Mouse (Mus musculus) liver, embryonic 16.5 days (tissue): ENCODE data around the gene Itgad. TPM values are rescaled to one million over a fixed set of nuclear protein-coding genes. Genes with fewer than 3 reads are reported as not detected.

Source experiments
- ATAC-seq: fragments of 200-750 bp; cut with Nextera tagmentation; 2 replicates; pipeline ENCODE4 v1.8.0; 2017; ENCODE audit warnings: low read depth, mild to moderate bottlenecking, moderate number of reproducible peaks, moderate library complexity
- H3K27ac ChIP-seq: fragments of 300-500 bp; sonication (generic); 2 replicates; pipeline ENCODE4 v1.5.1; 2014; ENCODE audit warnings: mild to moderate bottlenecking, low read length
- H3K27me3 ChIP-seq: fragments of 300-500 bp; sonication (generic); 2 replicates; pipeline ENCODE4 v1.6.1; 2014; ENCODE audit warnings: low read depth, low read length, mixed read lengths; ENCODE audit not compliant: control insufficient read depth, insufficient read depth
- H3K36me3 ChIP-seq: fragments of 300-500 bp; sonication (generic); 2 replicates; pipeline ENCODE4 v1.6.1; 2014; ENCODE audit warnings: mild to moderate bottlenecking; ENCODE audit not compliant: control insufficient read depth, insufficient read depth
- H3K4me1 ChIP-seq: fragments of 300-500 bp; sonication (generic); 2 replicates; pipeline ENCODE4 v1.6.1; 2014; ENCODE audit warnings: low read depth, low read length, mixed read lengths; ENCODE audit not compliant: control insufficient read depth
- H3K4me2 ChIP-seq: fragments of 300-500 bp; sonication (generic); 2 replicates; pipeline ENCODE4 v1.6.1; 2014; ENCODE audit warnings: low read depth, low read length, mixed read lengths
- H3K4me3 ChIP-seq: fragments of 300-500 bp; sonication (generic); 2 replicates; pipeline ENCODE4 v1.5.1; 2014; ENCODE audit warnings: low read depth, mild to moderate bottlenecking, low read length
- H3K9ac ChIP-seq: fragments of 300-500 bp; sonication (generic); 2 replicates; pipeline ENCODE4 v1.6.1; 2014; ENCODE audit warnings: low read depth, low read length
- H3K9me3 ChIP-seq: fragments of 300-500 bp; sonication (generic); replicated peaks from 2 replicates; pipeline ENCODE4 v1.6.1; 2016; ENCODE audit warnings: low read length; ENCODE audit not compliant: control insufficient read depth
- WGBS: fragments of 180-500 bp; shearing (Covaris S2); extraction: QIAGEN DNeasy Blood & Tissue Kit; methylation state at CpG from one replicate; pipeline ENCODE4 v1.1.7; 2014; ENCODE audit not compliant: insufficient replicate concordance; 5-methylcytosine and 5-hydroxymethylcytosine counted together
- polyA plus RNA-seq: library from polyadenylated mRNA; unstranded; fragments of >200 nt; fragmentation: Nextera tagmentation; extraction: Ambion mirVana; gene quantifications from 2 replicates; pipeline ENCODE4 v1.2.1, GENCODE M21; 2015

Gene Itgad
- polyA plus RNA-seq, 1 experiment from 2014 or later, result 0.13 TPM

DNA sequence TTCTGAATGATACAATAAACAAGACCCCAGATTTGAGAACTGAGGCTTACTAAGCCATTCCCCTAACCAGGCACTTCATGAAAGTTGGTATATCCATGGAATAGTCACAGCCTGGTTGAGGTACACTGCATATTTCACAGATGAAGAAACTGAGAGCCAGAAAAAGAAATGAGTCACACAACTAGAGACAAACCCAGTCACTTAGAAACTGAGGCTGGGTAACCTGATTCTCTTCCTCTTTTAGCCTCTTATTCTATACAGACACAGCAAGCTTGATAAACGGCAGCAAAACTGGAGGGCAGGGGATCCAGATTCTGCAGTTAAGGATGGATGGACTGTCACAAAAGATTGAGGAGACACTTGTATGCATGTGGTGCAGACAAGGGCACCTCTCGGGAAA lies 80.6 kb downstream of the Itgad start:
- no peak overlapping the region for H3K27ac ChIP-seq
- H3K9me3 ChIP-seq, result no peaks in the 10 kb centered on the region
- no peaks in the 10 kb centered on the region; the same call in 1 of the 2 replicates for H3K36me3 ChIP-seq
- no peak overlapping the region for H3K4me2 ChIP-seq
- no peak for ATAC-seq
- H3K9ac ChIP-seq, result no peak overlapping the region
- H3K4me3 ChIP-seq, result no peak overlapping the region
- no peaks in the 10 kb centered on the region; the same call in 1 of the 2 replicates for H3K27me3 ChIP-seq
- 54% methylated on average over 2 of the region's 2 CpGs for WGBS
- peaks cover 20% of the 10 kb centered on the region for H3K4me1 ChIP-seq

DNA sequence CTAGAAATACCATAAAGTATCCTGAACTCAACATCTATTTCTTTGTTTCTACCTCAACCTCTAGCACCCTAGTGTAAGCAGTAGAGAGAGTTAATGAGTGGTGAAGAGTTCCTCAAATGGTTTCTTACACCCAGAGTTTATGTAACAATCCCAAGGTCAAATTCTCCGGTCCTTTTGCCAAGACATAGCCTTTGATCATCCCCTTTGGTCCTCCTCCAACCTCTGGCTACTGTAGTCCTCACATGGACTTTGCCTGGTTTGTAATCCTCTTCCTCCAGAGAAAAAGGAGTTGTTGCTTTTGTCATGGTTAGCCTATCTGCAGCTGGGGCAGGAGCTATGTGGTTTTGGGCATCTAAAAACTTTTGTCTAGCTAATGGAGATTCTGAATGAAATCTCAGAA lies 81.3 kb downstream of the Itgad start:
- Histone ChIP-seq H3K36me3 (peaks cover 5% of the 10 kb centered on the region), H3K4me3 (no peak overlapping the region), H3K9ac (no peak overlapping the region), H3K27ac (no peak overlapping the region), H3K4me1 (peaks cover 20% of the 10 kb centered on the region), H3K27me3 (no peaks in the 10 kb centered on the region; the same call in 1 of the 2 replicates), H3K9me3 (no peaks in the 10 kb centered on the region), H3K4me2 (no peak overlapping the region)
- WGBS, result 78% methylated on average over 1 of the region's 1 CpGs
- no peak for ATAC-seq

DNA sequence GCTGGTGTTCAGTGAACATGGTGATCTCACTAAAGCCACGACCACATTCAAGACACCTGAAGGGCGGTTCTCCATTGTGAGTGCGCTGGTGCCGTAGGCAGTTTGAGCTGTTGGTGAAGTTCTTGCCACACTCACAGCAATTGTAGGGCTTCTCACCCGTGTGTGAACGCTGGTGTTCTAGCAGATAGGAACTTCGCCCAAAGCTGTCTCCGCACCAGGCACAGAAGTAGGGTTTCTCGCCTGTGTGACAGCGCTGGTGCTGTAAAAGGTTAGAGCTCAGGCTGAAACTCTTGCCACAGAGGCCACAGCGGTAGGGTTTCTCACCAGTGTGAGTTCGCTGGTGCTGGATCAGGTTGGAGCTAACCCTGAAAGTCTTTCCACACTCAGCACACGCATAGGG lies 82.2 kb downstream of the Itgad start:
- Histone ChIP-seq H3K27ac (no peak overlapping the region), H3K4me2 (peak overlapping the region; percentile 89), H3K27me3 (no peaks in the 10 kb centered on the region; the same call in 1 of the 2 replicates), H3K9ac (no peak overlapping the region), H3K4me1 (peaks cover 22% of the 10 kb centered on the region), H3K36me3 (peaks cover 9% of the 10 kb centered on the region), H3K9me3 (no peaks in the 10 kb centered on the region), H3K4me3 (peak overlapping the region; percentile 89)
- no peak for ATAC-seq
- WGBS, result 83% methylated on average over 13 of the region's 13 CpGs

DNA sequence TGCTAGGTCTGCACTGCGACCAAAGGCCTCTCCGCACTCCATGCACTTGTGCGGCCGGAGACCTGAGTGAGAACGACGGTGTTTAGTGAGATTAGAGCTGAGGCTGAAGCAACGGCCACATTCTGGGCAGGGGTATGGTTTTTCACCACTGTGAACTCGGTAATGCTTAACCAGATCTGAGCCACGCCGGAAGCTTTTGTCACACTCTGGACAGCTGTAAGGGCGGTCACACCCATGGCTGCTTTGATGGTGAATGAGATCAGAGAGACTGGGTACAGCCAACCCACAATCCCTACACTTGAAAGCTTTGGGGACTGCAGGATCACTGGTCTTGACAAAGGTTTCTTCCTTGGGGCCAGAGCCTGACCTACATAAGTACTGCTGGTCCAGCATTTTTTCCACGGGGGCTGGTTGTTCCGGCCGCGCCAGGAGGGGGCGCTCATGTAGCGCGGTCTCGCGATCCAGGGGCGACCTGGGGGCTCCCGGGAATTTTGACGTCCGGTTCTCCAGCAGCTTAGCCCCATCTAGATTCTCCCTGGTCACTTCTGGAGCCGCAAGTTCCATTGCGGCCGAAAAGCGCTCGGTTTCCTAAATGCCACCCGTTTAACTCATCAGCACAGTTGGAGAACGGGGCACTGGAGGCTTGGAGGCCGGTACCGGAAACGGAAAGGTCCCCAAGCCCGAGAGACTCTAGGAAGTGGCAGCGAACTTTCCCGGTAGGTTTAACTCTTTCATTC lies 82.8 kb downstream of the Itgad start, which contains the start of gene Armc5:
Armc5 (plus strand) TSS at position 487 of the 737 bp plus-strand sequence.
- Histone ChIP-seq H3K36me3 (peaks cover 9% of the 10 kb centered on the region), H3K9ac (peak within 1 kb of the TSS; percentile 85), H3K4me2 (peak within 1 kb of the TSS; percentile 89), H3K9me3 (no peaks in the 10 kb centered on the region), H3K27me3 (no peaks in the 10 kb centered on the region; the same call in 1 of the 2 replicates), H3K27ac (peak within 1 kb of the TSS; percentile 99), H3K4me3 (peak within 1 kb of the TSS; percentile 89), H3K4me1 (peaks cover 22% of the 10 kb centered on the region)
- WGBS, result 23% methylated on average over 37 of the region's 37 CpGs
- peak; percentile 8; the same call in 1 of the 2 replicates for ATAC-seq

DNA sequence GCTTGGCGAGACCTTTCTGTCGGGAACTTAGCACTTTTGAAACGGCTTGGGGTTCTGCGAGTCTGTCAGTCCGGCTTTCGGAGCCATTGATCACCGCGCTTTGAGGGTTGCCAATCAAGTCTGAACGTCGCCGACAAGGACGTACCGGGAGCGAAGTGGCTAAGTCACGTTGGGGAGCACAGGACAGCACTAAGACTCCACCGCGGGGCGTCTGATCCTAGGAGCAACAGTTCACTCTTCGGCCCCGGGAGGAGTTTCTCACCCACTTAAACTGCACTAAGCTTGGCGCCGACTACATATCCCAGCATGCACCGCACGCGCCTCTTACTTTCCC lies 83.4 kb downstream of the Itgad start:
- ATAC-seq, result no peak
- Histone ChIP-seq H3K36me3 (peaks cover 14% of the 10 kb centered on the region), H3K4me1 (peaks cover 22% of the 10 kb centered on the region), H3K27me3 (no peaks in the 10 kb centered on the region; the same call in 1 of the 2 replicates), H3K4me2 (peak overlapping the region; percentile 89), H3K27ac (peak overlapping the region; percentile 99), H3K4me3 (peak overlapping the region; percentile 89), H3K9ac (peak overlapping the region; percentile 85), H3K9me3 (no peaks in the 10 kb centered on the region)
- WGBS, result 0% methylated on average over 25 of the region's 25 CpGs

DNA sequence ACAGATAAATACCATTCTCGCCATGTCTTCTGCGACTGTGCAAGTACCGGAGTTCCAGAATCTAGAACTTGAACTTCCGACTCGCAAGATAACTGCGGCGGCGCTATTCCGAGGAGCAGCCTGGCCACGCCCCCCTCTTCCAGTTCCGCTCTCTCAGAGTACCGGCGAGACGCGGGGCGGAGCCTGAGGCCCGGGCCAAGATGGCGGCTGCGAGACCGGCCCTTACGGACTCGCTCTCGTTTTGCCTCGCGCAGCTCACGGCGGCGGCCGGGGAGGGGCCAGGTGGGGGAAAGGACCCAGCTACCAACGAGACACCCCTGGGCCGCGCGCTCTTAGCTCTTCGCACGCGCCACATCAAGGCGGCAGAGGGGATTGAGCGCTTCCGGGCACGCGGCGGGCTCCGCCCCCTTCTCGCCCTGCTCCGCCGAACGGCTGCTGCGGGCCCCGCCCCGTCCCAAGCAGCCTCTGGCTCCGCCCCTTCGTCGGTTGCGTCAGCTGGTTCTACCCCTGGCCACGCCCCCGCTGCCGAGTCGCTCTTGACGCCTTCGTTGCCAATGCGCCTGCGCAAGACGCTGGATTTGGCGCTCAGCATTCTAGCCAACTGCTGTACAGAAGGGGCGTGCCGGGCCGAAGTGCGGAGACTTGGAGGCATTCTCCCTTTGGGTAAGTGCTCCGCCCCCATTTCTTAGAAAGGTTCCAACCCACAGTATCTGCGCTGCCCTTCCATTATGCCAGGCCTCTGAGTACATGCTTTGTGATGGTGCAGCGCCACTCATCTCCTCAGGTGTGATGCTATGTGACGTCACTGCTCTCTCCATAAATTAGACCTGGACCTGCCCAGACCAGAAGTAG lies 84.0 kb downstream of the Itgad start, which contains the start of gene 9130023H24Rik:
9130023H24Rik (minus strand) TSS at position 105 of the 852 bp plus-strand sequence.
- peak within 1 kb of the TSS; percentile 89 for H3K4me2 ChIP-seq
- H3K9ac ChIP-seq, result peak within 1 kb of the TSS; percentile 85
- H3K27me3 ChIP-seq, result no peaks in the 10 kb centered on the region
- H3K4me3 ChIP-seq, result peak within 1 kb of the TSS; percentile 89
- peak within 1 kb of the TSS; percentile 99 for H3K27ac ChIP-seq
- peaks cover 22% of the 10 kb centered on the region for H3K4me1 ChIP-seq
- WGBS, result under 1% methylated on average over 72 of the region's 72 CpGs
- ATAC-seq, result peak; percentile 87
- H3K9me3 ChIP-seq, result no peaks in the 10 kb centered on the region
- peaks cover 14% of the 10 kb centered on the region for H3K36me3 ChIP-seq

DNA sequence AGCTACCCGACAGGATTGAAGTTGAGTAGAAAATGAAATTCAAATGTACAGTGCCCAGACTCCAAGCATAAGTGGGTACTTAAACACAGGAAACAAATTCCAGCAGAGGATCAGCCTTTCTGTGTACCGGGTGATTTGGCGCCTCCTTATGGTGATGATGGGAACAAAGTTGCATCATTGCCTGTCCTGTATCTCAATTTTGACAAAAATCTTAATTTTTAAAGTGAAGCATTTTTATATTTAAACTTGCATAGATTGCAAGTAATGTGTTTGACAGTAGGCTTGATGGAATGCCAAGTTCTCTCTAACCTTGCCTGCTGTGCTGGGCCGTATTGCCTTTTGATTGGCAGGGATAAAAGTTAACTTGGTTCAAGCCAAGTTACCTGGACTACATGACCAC lies 84.8 kb downstream of the Itgad start:
- Histone ChIP-seq H3K27ac (peak overlapping the region; percentile 92), H3K4me2 (peak overlapping the region; percentile 89), H3K9me3 (no peaks in the 10 kb centered on the region), H3K4me3 (peak overlapping the region; percentile 89), H3K9ac (peak overlapping the region; percentile 64), H3K4me1 (peaks cover 22% of the 10 kb centered on the region), H3K36me3 (peaks cover 15% of the 10 kb centered on the region), H3K27me3 (no peaks in the 10 kb centered on the region)
- 27% methylated on average over 4 of the region's 4 CpGs for WGBS
- no peak for ATAC-seq

DNA sequence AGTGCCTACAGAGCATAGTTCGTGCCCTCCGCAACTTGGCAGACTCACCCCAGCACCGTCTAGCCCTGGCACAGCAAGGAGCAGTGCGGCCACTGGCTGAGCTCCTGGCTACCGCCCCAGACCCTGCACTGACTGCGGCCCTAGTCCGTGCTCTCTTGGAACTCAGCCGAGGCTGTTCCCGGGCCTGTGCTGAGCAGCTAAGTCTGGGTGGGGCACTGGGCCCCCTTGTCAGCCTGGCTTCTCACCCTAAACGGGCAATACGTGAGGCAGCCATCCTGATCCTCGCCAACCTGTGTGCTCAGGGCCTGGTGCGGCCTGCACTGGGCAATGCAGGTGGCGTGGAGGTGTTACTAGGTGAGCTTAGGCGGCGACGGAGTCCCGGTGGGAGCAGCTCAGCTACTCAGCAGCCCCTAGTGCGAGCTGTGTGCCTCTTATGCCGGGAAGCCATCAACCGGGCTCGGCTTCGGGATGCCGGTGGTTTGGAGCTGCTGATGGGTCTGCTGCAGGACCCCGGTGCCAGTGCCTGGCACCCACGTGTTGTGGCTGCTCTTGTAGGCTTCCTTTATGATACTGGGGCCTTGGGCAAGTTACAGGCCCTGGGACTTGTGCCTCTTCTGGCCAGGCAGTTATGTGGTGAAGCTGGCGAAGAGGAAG lies 86.1 kb downstream of the Itgad start:
- Histone ChIP-seq H3K4me2 (no peak overlapping the region), H3K27me3 (no peaks in the 10 kb centered on the region), H3K36me3 (peaks cover 21% of the 10 kb centered on the region), H3K9ac (peak overlapping the region; percentile 17; the same call in 1 of the 2 replicates), H3K9me3 (no peaks in the 10 kb centered on the region), H3K4me1 (peaks cover 22% of the 10 kb centered on the region), H3K27ac (no peak overlapping the region), H3K4me3 (no peak overlapping the region)
- no peak for ATAC-seq
- 92% methylated on average over 27 of the region's 27 CpGs for WGBS
